Mouse (Mus musculus): Measurements from ENCODE around the gene 0610030E20Rik. TPM values are rescaled to one million over a fixed set of nuclear protein-coding genes. Genes with fewer than 3 reads are reported as not detected.
A peak's percentile ranks its signal among the peaks of the same experiment; 100 is the strongest.

Gene 0610030E20Rik
- total RNA-seq, 2 experiments from 2014 or later: 9.0 to 9.5 TPM

DNA sequence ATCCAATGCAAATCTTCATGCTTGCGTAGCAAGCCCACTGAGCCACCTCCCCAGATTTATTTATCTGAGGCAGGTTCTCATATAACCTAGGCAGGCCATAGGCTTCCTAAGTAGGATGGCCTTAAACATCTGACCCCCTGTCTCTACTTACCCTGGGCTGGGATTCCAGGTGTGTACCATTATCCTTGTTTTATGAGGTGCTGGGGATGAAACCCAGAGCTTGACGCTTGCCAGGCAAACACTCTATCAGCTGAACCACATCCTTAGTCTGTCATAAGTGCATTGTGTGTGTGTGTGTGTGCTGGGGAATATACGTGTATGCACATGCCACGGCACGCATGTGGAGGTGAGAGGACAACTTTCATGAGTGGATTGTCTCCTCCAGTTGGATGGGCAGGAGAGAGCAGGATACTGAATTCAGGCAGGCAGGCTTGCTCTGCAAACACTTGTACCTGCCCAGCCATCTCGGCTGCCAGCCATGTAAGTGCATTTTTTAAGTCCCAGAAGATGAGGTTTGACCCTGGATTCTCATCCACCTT, 41.7 kb downstream of the 0610030E20Rik start:
- intact Hi-C loops (cut with DNase I): no loop called here
- DNase-seq: no peak

DNA sequence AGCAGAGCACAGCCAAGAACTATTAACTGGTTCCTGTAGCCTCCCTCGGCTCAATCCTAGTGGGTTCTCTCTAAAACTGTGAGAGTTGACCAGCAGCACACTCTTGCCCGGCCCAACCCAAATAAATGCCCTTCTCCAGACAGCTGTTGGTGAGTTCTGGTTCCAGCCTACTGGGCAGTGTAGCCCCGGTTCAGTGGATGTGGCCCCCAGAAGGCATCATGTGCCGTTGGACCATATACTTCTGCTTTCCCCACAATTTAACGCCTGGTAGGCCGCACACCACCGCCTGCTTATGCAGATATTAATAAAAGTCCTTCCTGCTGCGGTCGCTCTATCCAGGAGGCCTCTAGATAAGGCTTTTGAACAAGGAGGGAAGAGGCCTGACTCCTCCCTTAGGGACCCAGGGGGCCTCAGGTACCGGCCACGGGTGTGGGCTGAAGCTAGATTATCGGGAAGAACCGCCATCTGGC, 42.4 kb downstream of the 0610030E20Rik start:
- DNase-seq: no peak
- intact Hi-C loops (cut with DNase I): no loop called here

DNA sequence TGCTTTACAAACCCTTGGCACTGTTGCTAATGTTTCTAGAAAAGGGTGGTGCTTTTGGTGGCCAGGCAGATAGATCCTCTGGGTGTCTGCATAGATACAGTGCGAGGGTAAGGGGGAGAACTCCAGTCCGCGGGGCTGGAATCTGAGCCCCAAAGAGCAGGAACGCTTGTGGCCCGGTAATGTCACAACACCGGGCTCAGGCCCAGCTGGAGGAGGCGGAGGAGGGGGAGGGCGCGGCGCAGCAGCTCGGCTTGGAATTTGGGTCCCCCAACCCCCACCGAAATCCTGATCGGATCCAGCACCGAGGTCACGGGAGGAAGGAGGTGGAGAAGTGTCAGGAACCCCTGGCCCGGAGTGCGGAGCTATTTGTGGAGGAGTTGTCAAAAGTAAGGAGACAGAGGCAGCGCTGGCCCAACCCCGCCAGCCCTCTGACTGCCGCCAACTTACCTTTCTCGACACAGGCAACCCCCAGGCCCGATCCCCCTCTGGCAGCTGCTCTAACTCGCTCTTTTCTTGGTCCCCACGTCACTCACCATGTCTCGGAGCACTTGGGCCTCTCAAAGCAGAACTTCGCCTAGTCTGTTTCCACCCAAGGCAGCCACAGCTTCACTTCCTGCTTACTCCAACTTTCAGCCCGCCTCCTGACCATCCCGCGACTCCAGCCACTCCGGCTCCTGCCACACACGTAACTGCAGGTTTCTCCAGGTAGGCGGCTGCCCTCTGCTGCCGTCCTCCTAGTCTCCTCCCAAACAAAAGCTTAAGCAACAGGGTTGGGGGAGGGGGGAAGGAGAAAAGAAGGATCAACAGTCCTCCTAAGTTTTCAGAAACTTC, 43.0 kb downstream of the 0610030E20Rik start, which contains the start of gene Vamp8:
TSS of gene Vamp8 (minus strand) at position 763 of the 831 bp plus-strand sequence.
- DNase-seq: peak; percentile 87 to 88
- intact Hi-C loops (cut with DNase I): no loop called here

DNA sequence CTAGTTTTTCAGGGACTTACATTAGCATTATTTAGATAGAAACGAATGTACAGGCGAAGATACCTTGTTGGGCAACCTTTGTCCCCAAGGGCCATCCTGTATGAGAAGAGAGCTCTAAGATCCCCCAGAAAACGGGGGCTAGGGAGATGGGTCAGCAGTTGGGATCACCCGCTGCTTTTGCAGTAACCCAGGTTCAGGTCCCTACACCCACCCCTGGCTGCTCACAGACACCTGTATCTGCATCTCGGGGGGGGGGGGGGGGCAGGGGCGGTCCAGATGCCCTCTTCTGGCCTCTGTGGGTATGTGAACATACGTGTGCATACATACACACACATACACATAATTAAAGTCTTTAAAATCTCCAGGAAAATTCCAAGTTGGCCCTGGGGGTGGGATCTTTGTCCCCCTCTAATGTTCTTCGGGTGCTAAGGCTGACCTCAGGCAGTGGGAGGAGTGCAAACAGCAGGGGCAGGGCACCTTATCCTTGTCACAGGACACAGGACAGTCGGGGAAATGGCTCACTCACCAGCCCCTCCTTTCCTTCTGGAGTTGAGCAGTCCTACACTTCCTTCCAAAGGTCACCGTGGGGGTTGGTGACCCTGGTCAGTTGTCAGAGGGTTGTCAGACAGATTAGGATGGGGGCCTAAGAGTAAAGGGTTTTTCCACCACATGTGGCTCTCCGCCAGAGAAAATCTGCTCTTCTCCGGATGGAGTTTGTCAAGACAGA, 43.8 kb downstream of the 0610030E20Rik start:
- peak in 1 of 2 experiments; percentile 39 for DNase-seq
- intact Hi-C loops (cut with DNase I): no loop called here

DNA sequence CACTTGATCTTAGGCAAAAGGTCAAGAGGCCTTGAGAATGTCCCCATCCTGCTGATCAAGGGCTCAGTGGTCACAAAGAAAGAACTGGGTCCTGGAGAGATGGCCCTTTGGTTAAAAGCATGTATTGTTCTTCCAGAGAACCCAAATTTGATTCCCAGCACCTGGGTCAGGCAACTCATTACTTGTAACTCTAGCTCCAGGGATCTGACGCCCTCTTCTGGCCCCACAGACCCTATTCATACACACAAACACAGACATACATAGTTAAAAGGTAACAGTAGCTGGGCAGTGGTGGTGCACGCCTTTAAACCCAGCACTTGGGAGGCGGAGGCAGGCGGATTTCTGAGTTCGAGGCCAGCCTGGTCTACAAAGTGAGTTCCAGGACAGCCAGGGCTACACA, 45.2 kb downstream of the 0610030E20Rik start:
- intact Hi-C loops (cut with DNase I): no loop called here
- no peak for DNase-seq

DNA sequence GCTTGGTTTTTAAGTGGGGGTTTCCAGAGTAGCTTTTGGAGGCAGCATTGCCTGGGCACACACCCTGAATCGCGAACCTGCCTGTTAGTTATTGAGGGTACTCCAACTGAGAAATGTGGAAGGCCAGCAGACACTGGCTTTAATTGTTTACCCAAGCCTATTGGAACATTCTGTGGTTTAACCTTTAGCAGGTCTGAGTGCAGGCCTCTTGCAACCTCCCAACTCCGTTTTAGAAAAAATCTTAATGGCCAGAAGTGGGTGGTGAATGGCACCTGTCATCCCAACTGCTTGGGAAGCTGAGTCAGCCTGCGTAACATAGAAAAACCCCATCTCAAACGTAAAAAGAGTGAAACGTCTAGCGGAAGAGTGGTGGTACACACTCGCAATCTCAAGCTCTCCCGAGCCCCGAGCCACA, 49.7 kb downstream of the 0610030E20Rik start:
- intact Hi-C loops (cut with DNase I): no loop called here
- DNase-seq: no peak

DNA sequence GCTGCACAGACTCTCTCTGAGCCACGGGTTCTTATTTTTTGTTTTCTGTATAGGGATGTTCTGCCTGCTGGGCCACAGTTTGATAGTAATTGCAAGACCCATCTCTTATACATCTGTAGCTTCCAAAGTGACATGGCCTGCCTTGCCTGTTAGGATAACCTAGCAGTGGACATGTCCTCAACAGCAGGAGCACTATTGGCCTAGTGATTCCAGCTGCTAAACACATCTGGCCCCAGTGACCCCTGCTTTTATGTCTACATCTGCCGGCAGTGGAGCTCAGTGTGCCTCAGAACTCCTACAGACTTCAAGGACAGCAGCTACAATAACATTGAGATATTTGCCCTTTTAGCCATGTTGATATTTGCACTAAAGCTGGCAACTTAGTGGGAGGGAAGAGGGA, 52.9 kb downstream of the 0610030E20Rik start:
- DNase-seq: no peak
- intact Hi-C loops (cut with DNase I): no loop called here

DNA sequence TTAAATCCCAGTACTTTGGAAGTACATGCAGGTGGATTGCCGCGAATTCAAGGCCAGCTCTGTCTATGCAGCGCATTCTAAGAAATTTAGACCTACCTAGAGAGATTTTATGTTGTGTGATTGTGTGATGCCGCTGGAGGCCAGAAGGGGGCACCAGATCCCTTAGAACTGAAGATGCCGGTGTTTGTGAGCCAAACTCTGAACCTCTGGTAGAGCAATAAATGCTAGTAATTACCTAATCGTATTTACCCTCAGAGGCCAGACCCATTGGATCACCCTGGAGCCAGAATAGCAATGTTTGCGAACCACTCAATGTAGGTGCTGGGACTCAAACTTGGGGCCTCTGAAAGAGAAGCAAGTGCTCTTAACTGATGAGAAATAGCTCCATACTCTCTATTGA, 54.8 kb downstream of the 0610030E20Rik start:
- intact Hi-C loops (cut with DNase I): no loop called here

More for the DNA sequence above, 54.8 kb downstream of the 0610030E20Rik start:
- DNase-seq: peak; percentile 59 to 76

Other genes with a start within 250 kb of the 0610030E20Rik start
- gene St3gal5, start 249.7 kb upstream of the 0610030E20Rik start, total RNA-seq (2021): 10 to 100 TPM; 85.0 to 99.9 TPM
- 1 to 10 TPM; 5.2 to 5.7 TPM for gene Atoh8, start 111.7 kb upstream of the 0610030E20Rik start, total RNA-seq (2021)
- not detected for gene Sftpb, start 42.7 kb upstream of the 0610030E20Rik start, total RNA-seq (2021)
- 10 to 100 TPM; 18.1 to 18.2 TPM for gene Usp39, start 2.1 kb upstream of the 0610030E20Rik start, total RNA-seq (2021)
- gene Tmem150a, start 8.1 kb downstream of the 0610030E20Rik start, total RNA-seq (2021): 10 to 100 TPM; 16.9 to 18.8 TPM
- gene Rnf181, start 19.6 kb downstream of the 0610030E20Rik start, total RNA-seq (2021): 10 to 100 TPM; 23.7 to 24.2 TPM
- 100 to 1,000 TPM in 1 of 2 experiments, 10 to 100 TPM in 1; 83.0 to 107 TPM for gene Vamp5, start 33.2 kb downstream of the 0610030E20Rik start, total RNA-seq (2021)
- gene Vamp8, start 43.4 kb downstream of the 0610030E20Rik start, total RNA-seq (2021): 10 to 100 TPM; 48.5 to 50.0 TPM
- 10 to 100 TPM; 12.6 to 13.4 TPM for gene Ggcx, start 67.0 kb downstream of the 0610030E20Rik start, total RNA-seq (2021)
- gene Mat2a, start 92.2 kb downstream of the 0610030E20Rik start, total RNA-seq (2021): 100 to 1,000 TPM; 128 to 141 TPM
- gene Sh2d6, start 174.4 kb downstream of the 0610030E20Rik start, total RNA-seq (2021): 1 to 10 TPM in 1 of 2 experiments, under 1 TPM in 1; 0.66 to 1.7 TPM
- 10 to 100 TPM in 1 of 2 experiments, 1 to 10 TPM in 1; 7.2 to 11.8 TPM for gene Capg, start 197.1 kb downstream of the 0610030E20Rik start, total RNA-seq (2021)